Mouse (Mus musculus) kidney, embryonic 14.5 days (tissue): Measurements from ENCODE around the gene Mapk6. TPM values are rescaled to one million over a fixed set of nuclear protein-coding genes. Genes with fewer than 3 reads are reported as not detected.

Experiments used
- ATAC-seq: fragments of 200-750 bp; cut with Nextera tagmentation; 2 replicates; pipeline ENCODE4 v1.8.0; 2017; ENCODE audit warnings: moderate number of reproducible peaks, mild to moderate bottlenecking, moderate TSS enrichment, moderate library complexity; ENCODE audit not compliant: low FRiP score, low TSS enrichment
- H3K27ac ChIP-seq: fragments of 300-500 bp; sonication (generic); 2 replicates; pipeline ENCODE4 v1.5.1; 2014; ENCODE audit warnings: low read depth, mild to moderate bottlenecking, low read length, moderate library complexity, mixed read lengths
- H3K27me3 ChIP-seq: fragments of 300-500 bp; sonication (generic); 2 replicates; pipeline ENCODE4 v1.6.1; 2014; ENCODE audit warnings: mild to moderate bottlenecking, low read length; ENCODE audit not compliant: control insufficient read depth, insufficient read depth
- H3K36me3 ChIP-seq: fragments of 300-500 bp; sonication (generic); 2 replicates; pipeline ENCODE4 v1.6.1; 2014; ENCODE audit warnings: low read length, mixed read lengths; ENCODE audit not compliant: control insufficient read depth, insufficient read depth
- H3K4me1 ChIP-seq: fragments of 300-500 bp; sonication (generic); 2 replicates; pipeline ENCODE4 v1.6.1; 2014; ENCODE audit warnings: low read length, mixed read lengths; ENCODE audit not compliant: control insufficient read depth, insufficient read depth
- H3K4me2 ChIP-seq: fragments of 300-500 bp; sonication (generic); replicated peaks from 2 replicates; pipeline ENCODE4 v1.6.1; 2014; ENCODE audit warnings: low read depth, mild to moderate bottlenecking, low read length
- H3K4me3 ChIP-seq: fragments of 300-500 bp; sonication (generic); 2 replicates; pipeline ENCODE4 v1.5.1; 2014; ENCODE audit warnings: mild to moderate bottlenecking, low read length
- H3K9ac ChIP-seq: fragments of 300-500 bp; sonication (generic); 2 replicates; pipeline ENCODE4 v1.6.1; 2014; ENCODE audit warnings: low read depth, mild to moderate bottlenecking, low read length, moderate library complexity
- H3K9me3 ChIP-seq: fragments of 300-500 bp; sonication (generic); 2 replicates; pipeline ENCODE4 v1.6.1; 2016; ENCODE audit warnings: low read length; ENCODE audit not compliant: control insufficient read depth
- WGBS: fragments of 180-500 bp; shearing (Covaris S2); extraction: QIAGEN DNeasy Blood & Tissue Kit; methylation state at CpG from one replicate; pipeline ENCODE4 v1.1.7; 2014; 5-methylcytosine and 5-hydroxymethylcytosine counted together
- polyA plus RNA-seq: library from polyadenylated mRNA; unstranded; fragments of >200 nt; fragmentation: Nextera tagmentation; extraction: Ambion mirVana; gene quantifications from 2 replicates; pipeline ENCODE4 v1.2.1, GENCODE M21; 2014

Mapk6 gene
- polyA plus RNA-seq, 1 experiment from 2014 or later, result 77.6 TPM

- no peaks in the 10 kb centered on the region for H3K9me3 ChIP-seq
- no peak overlapping the region for H3K27ac ChIP-seq
- 88% methylated on average over 8 of the region's 8 CpGs for WGBS
- H3K9ac ChIP-seq, result no peak overlapping the region
- H3K4me2 ChIP-seq, result no peak overlapping the region
- no peaks in the 10 kb centered on the region for H3K27me3 ChIP-seq
- no peak for ATAC-seq
- no peaks in the 10 kb centered on the region for H3K4me1 ChIP-seq
- H3K4me3 ChIP-seq, result no peak overlapping the region
- H3K36me3 ChIP-seq, result peaks cover 16% of the 10 kb centered on the region; the same call in 1 of the 2 replicates
Measured at GRCm38 (mm10) chr9:75330821-75331220, 79.0 kb downstream of the Mapk6 start.

GRCm38 (mm10) chr9:75328047-75328446, 81.8 kb downstream of the Mapk6 start:
- Histone ChIP-seq H3K27me3 (no peaks in the 10 kb centered on the region), H3K4me3 (no peak overlapping the region), H3K4me2 (no peak overlapping the region), H3K27ac (no peak overlapping the region), H3K9ac (no peak overlapping the region), H3K4me1 (no peaks in the 10 kb centered on the region), H3K9me3 (no peaks in the 10 kb centered on the region), H3K36me3 (peaks cover 7% of the 10 kb centered on the region; the same call in 1 of the 2 replicates)
- WGBS, result 88% methylated on average over 3 of the region's 3 CpGs
- no peak for ATAC-seq

GRCm38 (mm10) chr9:75322099-75322885, 87.5 kb downstream of the Mapk6 start:
- Histone ChIP-seq H3K4me1 (no peaks in the 10 kb centered on the region), H3K36me3 (0 out of 2 replicates have a peak, but pooled peaks cover 2% of the 10 kb centered on the region), H3K4me3 (no peak overlapping the region), H3K27me3 (no peaks in the 10 kb centered on the region), H3K9ac (no peak overlapping the region), H3K4me2 (no peak overlapping the region), H3K27ac (no peak overlapping the region), H3K9me3 (no peaks in the 10 kb centered on the region)
- 60% methylated on average over 13 of the region's 13 CpGs for WGBS
- ATAC-seq, result no peak

- no peak for ATAC-seq
- Histone ChIP-seq H3K9me3 (no peaks in the 10 kb centered on the region), H3K36me3 (no peaks in the 10 kb centered on the region), H3K4me2 (no peak overlapping the region), H3K4me1 (peaks cover 6% of the 10 kb centered on the region; the same call in 1 of the 2 replicates), H3K9ac (no peak overlapping the region), H3K4me3 (no peak overlapping the region), H3K27ac (no peak overlapping the region), H3K27me3 (no peaks in the 10 kb centered on the region)
- 76% methylated on average over 3 of the region's 3 CpGs for WGBS
Measured at GRCm38 (mm10) chr9:75319365-75319764, 90.4 kb downstream of the Mapk6 start.

Other genes with a start within 250 kb of the Mapk6 start
- 3.9 and 4.4 TPM in 2 replicates for gene Myo5c, start 178.0 kb downstream of the Mapk6 start, polyA plus RNA-seq
- 22.1 and 27.9 TPM in 2 replicates for gene Gnb5, start 103.7 kb downstream of the Mapk6 start, polyA plus RNA-seq
- not detected in 2 replicates for gene Bcl2l10, start 62.2 kb downstream of the Mapk6 start, polyA plus RNA-seq
- 36.9 and 45.8 TPM in 2 replicates for gene Leo1, start 31.5 kb upstream of the Mapk6 start, polyA plus RNA-seq
- gene Tmod3, start 149.7 kb upstream of the Mapk6 start, polyA plus RNA-seq, result 97.1 and 144 TPM in 2 replicates
- gene Tmod2, start 201.3 kb upstream of the Mapk6 start, polyA plus RNA-seq, result 17.6 and 22.8 TPM in 2 replicates
- 36.2 and 43.7 TPM in 2 replicates for gene Lysmd2, start 215.7 kb upstream of the Mapk6 start, polyA plus RNA-seq